Mouse (Mus musculus) mouse trophoblast stem cell (cell line): ENCODE data around the gene Olfr544.
"Not testable (repeated sequence)": the region's sequence is repeated elsewhere in the genome, so short reads cannot be mapped to it uniquely, and the experiment has no call there.

Source experiments
- in situ Hi-C, 2 experiments: fragments of 300-500 bp; cut with MseI, MboI; formaldehyde crosslinking; loops; 2 replicates in 1 of 2; 3 replicates in 1 of 2; pipeline ENCODE4 v1.15.1; 2025

Gene Olfr544

DNA sequence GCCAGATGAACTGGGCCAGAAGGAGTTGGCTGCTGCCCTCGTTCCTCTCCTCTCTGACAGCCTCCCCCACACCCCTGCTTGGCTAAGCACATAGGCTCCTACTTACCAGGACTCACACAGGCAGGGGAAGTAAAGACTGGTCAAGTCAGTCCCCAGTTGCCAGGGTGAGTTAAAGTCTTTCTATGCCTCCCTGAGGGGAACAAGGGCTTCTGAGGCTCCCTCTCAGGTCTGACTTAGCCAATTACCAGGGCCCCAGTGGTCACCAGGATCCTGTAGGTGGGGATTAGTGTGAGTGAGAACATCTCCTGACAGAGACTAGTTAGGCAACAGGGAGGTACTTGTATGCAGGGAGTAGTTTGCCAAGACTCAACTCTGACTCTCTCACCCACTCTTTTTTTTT lies at the start of gene Olfr544:
Gene Olfr544 (minus strand): TSS at position 153 of the 400 bp plus-strand sequence.
- in situ Hi-C loops, result no loop called here

DNA sequence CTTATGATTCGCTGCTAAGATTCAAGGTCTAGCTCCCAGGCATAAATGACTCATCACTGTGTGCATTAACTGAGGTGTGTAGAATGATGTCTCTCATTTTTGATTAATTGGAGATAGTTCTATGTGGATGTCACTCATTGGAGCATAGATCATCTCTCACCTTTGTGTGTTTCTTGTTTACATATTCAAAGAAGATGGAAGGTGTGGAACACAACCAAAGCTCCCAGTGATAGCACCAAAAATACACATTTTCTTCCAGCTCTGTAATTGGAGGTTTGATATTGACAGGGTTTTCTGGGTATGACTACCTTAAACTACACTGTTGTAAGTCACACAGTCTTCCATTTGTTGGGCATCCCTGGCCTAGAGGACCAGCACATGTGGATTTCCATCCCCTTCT lies 46.3 kb upstream of the Olfr544 start, which contains the start of gene Olfr547:
Gene Olfr547 (plus strand): TSS at position 301 of the 400 bp plus-strand sequence.
- in situ Hi-C loops, result no loop called here

DNA sequence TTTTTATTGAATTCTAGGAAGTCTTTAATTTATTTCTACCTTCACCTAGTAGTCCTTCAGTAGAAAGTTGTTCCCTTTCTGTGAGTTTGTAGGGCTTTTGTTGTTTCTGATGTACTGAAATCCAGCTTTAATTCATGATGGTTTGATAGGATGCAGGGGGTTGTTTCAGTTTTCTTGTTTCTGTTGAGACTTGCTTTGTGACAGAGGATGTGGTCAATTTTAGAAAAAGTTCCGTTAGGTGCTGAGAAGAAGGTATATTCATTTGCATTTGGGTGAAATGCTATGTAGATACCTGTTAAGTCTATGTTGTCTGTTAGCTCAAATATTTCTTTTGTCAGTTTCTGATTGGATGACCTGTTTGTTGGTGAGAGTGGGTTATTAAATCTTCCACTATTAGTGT lies 40.9 kb upstream of the Olfr544 start:
- in situ Hi-C loops, result no loop called here

DNA sequence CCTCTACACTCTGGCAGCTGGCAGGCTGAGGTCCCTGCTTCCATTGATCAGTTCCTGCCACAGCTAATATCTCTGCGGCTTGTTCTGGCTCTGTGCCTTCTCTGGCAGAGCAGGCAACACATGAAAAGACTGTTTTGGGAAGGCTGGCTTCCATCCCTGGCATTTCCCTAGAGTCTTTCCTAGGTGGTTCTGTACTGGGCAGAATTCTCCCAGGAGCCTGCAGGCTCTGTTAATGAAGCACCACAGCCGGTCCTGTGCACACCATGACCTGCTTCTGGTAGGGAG lies 28.9 kb upstream of the Olfr544 start:
- in situ Hi-C loops, result loop anchor here (10.0 kb wide), 2 partner anchors 118 to 398 kb away; partner anchors contain the start of genes Olfr571 (in 2 of the 2) and Olfr554 (in 1 of the 2)

DNA sequence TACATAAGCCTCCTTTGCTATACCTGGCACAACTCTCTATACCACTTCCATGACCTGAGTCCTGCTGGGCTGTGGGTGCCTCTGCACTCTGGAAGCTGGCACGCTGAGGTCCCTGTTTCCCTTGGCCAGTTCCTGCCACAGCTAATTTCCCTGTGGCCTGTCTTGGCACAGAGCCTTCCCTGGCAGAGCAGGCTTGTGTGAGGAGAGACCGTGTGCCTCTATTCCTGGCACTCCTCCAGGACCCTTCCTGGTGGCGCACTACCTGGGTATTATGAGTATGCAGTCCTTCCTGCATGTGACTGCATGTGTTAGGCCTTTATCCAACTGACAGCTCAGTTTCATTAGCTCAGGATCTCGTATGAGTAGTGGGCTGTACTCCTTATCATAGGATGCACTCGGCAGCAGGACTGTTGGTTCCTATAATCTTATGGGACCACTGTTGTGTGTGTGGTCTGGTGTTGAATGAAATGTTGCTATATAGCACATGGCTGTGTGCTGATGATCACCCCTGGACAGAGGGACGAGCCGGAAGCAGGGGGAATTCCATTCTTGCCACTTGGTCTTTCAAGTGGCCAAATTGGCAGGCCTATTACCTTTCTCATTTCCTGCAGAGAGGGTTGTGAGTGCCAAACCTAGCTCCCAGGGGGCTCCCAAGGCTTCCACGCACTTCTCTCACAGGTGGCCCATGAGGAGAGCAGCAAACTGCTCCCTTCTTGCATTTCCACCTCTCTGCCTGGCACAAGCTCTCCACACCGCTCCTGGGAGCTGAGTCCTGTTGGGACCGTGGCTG lies 28.3 kb upstream of the Olfr544 start:
- in situ Hi-C loops, result loop anchor here (10.0 kb wide), 2 partner anchors 118 to 398 kb away; partner anchors contain the start of genes Olfr571 (in 2 of the 2) and Olfr554 (in 1 of the 2)

DNA sequence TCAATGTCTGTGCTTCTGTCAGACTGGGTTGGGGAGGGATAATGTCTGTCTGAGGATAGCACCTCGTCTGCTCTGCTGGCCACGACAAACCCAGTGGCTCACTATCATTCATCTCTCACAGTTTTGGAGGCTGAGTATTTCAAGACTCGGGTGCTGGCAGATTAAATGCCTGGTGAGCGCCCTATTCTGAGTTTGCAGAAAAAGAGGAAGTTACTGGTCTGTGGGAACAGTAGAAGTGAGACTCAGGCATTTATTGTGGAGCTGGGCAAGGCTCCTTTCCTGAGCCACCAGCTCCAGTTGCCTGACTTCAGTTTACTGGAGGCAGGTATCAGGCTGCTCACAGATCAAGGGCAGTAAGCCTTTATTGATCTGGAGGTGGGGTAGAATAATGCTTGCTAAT lies 26.0 kb upstream of the Olfr544 start:
- in situ Hi-C loops, result loop anchor here (5.0 to 10.0 kb wide), 3 partner anchors 121 to 401 kb away; partner anchors contain the start of genes Olfr554 (in 2 of the 2) and Olfr571 (in 2 of the 2)

DNA sequence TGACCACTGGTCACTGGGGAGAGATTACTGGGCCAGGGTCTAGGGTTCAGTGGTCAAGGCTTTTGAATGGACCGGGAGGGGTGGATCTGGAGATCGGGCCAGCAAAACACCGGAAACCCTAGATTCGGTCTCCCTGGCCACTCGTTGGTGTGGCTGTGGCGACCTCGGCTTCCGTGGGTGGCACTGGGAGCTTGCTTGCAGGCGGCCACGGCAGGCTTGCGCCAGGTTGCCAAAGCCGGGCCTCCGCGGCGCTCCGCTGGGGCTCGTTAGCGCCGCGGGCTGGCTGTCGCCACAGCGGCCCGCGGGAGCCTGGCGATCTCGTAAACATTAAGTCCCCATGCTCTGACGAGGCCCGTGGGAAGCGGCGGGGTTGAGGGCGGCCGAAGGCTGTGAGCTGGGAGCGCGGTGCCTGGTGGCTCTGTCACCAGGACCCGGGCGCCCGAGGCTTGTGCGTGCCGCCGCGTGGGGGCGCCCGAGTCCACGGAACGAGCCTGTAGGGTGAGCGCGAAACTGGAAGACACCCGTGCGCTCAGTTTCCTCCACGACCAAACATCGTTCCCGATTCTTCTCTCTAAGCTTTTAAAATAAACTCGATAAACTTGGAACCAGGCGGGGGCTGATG lies 24.8 kb upstream of the Olfr544 start:
- in situ Hi-C loops, result loop anchor here (5.0 to 10.0 kb wide), 3 partner anchors 122 to 402 kb away; partner anchors contain the start of genes Olfr554 (in 2 of the 2) and Olfr571 (in 2 of the 2)

DNA sequence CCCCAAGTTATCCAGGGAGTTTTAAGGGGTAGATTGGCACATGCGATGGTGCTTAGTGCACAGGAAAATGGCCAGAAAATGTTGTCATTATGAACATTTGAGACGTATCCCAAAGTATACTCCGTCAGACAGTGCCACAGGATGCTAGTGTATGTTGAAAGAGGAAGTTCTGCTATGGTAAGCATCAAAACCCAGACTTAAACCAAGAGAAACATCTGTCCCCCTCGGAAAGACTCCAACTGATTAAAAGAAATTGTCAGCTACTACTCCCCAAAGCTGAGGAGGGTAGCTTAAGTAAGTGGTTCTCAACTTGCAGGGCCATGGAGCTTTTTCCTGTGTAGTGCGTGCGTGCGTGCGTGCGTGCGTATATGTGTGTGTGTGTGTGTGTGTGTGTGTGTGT lies 23.8 kb upstream of the Olfr544 start:
- in situ Hi-C loops, result loop anchor here (5.0 to 10.0 kb wide), 3 partner anchors 123 to 403 kb away; partner anchors contain the start of genes Olfr554 (in 2 of the 2) and Olfr571 (in 2 of the 2)

DNA sequence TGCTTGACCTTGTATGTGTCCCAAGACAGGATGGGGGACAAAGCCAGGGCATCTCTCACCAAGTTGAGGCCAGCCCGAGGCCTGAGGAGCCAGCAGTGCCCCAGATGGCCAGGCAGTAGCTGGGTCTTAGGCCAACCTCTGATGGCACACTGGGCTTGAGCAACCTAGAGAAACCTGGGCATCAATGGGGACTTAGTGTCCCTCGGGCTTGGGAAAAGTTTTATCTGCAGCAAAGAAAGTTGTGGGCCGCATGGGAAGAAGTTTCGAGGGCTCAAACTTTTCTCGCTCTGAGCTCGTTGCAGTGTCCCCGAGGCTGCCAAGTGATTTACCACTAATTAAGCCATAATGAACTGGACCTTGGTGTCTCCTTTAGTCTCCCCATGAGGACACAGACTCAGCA lies 21.6 kb upstream of the Olfr544 start:
- in situ Hi-C loops, result loop anchor here (5.0 to 10.0 kb wide), 3 partner anchors 125 to 405 kb away; partner anchors contain the start of genes Olfr554 (in 2 of the 2) and Olfr571 (in 2 of the 2)

DNA sequence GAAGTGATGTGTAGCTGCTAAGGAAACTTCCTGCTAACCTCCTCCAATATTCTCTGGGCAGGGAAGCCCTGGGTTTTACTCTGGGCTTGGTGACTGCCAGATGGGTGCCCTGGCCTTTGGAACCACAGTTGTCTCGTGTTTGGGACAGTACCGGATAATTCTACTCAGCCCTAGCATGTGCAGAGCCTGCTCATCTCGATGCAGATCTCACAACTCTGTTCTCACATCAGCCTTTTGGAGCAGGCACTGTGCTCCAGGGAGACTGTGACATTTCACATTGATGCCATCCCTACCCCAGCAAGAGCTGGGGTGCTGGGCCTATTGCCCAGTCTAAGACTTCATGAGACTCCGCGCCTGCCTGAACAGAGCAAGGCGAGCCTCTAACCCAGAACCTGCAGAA lies 20.6 kb upstream of the Olfr544 start:
- in situ Hi-C loops, result no loop called here

DNA sequence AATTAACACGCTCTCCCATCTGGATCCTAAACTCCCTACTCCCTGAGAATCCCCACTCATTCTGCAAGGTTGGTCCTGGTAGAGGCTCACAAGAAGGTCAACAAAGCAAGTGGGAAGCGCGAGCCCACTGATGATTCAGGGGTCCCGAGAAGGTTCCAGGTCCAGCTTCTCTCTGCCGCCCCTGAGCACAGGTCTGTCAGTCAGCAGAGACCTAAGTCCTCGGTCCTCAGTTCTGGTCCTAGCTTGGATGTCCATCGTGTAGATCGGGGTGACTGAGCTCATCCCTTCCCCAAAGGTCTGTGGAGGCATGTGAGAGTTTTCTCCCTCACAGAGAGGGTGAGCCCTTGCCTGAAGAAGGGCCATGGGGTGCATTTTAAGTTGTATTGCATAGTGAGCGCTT lies 20.0 kb upstream of the Olfr544 start:
- in situ Hi-C loops, result no loop called here

DNA sequence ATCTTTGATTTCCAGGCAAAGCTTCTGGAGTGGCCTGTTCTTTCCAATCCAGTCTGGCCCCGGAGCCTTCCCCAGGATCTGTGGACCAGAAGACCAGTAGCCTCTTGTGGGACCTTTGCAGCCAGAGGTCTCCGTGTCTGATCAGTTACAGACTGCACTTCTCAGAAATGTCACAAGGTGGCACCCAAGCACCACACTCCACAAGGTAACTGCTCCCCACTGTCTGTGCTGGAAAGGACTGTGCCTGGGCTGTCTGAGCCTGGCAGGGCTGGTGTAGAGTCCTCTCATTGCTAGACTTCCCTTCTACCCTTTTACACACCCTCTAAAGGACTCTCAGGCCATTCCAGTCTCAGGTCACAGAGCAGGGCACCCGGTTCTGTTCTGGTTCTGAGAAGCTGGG lies 18.7 kb upstream of the Olfr544 start:
- in situ Hi-C loops, result no loop called here

DNA sequence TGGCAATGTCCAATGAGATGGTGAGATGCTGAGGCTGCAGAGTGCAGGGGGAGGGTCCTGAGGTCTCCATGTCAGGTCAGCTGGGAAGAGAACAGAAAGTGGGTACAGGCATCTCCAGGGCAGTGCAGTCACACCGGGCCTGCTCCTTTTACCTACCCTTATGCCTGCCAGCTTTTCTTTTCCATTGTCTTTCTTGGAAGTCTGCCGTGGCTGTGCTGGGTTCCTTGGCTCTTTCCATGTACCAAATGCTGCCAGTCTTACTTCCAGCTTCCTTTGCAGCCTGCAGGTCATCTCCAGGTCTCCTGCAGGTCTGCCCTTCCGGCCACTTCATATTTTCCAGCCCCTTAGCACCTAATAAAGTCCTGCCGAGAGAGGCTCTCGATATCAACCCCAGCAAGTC lies 13.9 kb upstream of the Olfr544 start:
- in situ Hi-C loops, result no loop called here

DNA sequence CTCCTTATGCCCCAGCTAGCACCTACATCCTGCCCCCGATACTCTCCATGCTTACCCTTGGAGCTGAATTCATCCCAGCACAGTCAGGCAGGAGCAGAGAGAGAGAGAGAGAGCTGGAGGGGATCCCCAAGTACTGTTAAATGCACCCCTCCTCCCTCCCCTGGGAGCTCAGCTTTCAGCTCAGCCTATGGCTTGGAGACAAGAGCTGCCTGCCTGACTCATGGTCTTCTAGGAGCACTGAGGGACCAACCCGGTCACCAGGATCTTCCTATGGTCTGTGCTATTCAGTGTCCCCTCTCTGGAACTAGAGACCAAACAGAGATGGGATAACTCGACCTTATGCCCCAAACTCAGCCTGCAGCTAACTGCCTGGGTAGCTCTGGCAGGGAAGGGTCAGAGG lies 11.4 kb upstream of the Olfr544 start, which contains the start of gene Olfr545:
Gene Olfr545 (minus strand): TSS at position 101 of the 400 bp plus-strand sequence.
- in situ Hi-C loops, result no loop called here

DNA sequence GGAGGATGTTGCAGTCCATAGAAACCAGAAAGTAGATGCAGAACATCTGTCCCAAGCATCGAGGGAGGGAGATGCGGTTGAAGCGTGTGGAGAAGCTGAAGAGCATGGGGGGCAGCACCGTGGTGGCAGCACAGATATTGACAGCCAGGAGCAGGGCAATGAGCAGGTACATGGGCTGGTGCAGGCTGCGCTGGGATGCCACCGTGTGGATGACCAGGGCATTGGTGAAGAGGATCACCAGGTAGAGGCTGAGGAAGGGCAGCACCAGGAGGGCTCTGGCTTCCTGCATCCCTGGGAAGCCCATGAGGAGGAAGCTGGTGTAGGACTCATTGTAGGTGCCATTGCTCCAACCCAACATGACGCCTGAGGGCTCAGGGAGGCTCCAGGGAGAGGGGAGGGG lies 6.3 kb upstream of the Olfr544 start:
- in situ Hi-C loops, result not testable (repeated sequence)

DNA sequence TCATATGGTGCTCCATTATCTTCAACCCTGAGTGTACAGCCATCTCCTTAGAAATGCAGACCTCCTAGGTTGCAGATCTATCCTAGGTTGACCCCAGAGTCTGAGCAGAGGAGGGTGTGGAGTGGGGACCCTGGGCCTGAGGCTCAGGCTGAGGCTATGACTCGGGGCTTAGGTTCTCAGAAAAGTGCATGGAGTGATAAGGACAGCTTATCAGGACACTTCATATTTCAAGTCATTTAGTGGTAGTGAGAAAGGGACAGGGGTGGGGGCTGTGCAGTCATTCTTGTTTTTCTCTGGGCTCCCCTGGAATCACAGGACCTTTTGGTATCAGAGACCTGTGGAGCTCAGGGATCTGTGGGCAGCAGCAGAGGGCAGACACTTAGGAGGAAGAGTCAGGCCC lies 2.0 kb downstream of the Olfr544 start:
- in situ Hi-C loops, result no loop called here

DNA sequence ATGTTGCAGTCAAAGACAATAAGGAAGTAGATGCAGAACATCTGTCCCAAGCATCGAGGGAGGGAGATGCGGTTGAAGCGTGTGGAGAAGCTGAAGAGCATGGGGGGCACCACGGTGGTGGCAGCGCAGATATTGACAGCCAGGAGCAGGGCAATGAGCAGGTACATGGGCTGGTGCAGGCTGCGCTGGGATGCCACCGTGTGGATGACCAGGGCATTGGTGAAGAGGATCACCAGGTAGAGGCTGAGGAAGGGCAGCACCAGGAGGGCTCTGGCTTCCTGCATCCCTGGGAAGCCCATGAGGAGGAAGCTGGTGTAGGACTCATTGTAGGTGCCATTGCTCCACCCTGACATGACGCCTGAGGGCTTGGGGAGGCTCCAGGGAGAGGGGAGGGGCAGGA lies 3.3 kb downstream of the Olfr544 start:
- in situ Hi-C loops, result not testable (repeated sequence)

DNA sequence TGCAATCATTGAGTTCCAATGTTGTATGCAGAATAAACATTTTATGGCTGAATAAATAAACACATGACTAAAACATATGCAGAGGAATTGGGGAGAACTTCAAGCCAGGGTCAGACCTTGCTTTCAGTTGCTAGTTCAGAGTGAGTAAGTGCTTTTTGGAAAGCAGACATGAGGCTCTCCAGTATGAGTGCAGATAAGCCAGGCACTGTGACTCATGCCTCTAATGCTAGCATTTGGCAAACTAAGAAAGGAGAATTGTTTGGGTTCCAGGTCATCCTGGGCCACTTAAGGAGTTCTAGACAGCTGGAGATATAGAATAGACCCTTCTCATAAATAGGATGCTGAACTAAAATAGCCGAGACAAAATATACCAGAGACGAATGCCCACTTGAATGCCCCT lies 4.4 kb downstream of the Olfr544 start:
- in situ Hi-C loops, result no loop called here

DNA sequence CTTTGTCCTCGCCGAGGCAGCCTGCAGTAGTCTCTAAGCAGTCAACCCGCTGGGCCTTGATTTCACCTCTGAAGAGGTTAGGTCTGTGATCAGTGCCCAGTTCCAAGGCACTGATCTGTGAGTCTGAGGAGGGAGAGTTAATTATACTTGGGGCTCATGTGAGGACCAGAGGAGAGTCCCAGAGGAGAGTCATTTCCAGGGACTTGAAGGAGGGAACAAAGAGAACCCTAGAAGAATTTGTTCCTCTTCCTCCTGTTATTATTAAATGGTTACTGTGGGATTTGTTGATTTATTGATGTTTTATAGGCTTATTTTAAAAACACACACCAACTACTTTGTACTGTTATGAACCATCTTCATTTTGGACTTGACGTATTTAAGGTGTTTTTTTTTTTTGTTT lies 6.5 kb downstream of the Olfr544 start, which contains the start of gene Olfr543:
Gene Olfr543 (minus strand): TSS at position 101 of the 400 bp plus-strand sequence.
- in situ Hi-C loops, result no loop called here

DNA sequence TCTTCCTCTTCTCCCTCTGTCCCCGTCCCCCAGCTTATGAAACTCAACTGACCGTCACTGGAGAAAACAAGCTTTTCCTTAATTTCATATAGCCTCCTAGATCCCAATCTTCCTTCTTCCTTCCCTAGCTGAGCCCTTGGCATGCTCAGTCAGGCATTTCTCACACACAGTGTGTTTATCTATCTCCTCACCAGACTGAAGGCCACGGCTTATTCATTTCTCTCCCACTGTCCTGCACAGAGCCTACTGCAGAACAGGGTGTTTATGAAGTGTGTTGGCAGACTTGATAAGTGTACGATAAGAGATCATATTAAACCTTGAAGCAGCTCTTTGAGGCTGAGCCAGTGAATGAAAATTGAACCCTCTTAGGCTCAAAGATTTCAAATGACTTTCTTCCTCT lies 7.3 kb downstream of the Olfr544 start:
- in situ Hi-C loops, result no loop called here

DNA sequence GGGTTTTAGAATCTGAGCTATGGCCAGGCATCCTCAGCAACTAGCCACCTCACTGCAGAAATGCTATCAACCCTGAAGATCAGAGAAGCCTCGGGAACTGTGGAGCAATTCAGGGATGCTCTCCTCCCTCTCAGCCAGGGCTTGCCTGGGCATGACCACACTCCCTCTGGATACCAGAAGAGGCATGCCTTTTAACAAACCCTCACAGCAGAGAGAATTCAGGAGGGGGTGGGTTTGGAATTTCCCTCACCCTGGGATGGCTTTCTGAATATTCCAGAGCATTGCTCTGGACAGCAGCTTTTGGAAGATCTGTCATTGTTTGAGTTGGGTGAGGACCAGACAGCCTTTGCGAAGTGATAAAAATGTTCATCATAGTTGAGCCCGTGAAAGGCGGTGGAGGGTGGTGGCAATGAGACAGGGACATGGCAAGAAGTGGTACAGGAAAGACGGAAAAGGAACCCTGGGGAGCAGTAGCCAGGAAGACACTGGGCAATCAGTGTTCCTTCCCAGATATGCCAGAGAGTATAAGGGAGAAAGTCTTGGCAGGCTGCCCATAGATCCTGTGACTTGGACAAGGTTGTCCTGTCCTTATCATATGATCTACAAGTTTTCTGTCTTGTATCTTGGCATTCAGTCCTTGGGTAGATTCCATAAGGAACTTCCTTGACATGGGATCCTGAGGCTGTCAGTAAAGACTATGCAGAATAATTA lies 8.6 kb downstream of the Olfr544 start:
- in situ Hi-C loops, result no loop called here

DNA sequence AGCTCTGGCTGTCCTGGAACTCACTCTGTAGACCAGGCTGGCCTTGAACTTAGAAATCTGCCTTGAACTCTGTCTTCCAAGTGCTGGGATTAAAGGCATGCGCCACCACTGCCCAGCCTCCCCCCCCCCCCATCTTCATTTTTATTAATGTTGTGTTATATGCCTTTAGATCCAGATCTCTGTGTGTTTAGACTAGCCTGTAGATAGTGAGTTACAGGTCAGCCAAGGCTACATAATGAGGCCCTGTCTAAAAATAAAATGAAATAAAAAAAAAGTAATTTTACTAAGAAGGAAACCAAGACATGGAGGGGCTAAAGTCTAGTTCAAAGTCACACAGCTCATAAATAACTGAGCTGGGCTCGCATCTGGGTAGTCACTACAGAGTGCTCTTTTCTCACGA lies 9.2 kb downstream of the Olfr544 start:
- in situ Hi-C loops, result no loop called here
